Mouse (Mus musculus) limb, embryonic 15.5 days (tissue): Measurements from ENCODE around the gene Dusp18. TPM values are rescaled to one million over a fixed set of nuclear protein-coding genes. Genes with fewer than 3 reads are reported as not detected.

Experiments
- ATAC-seq: fragments of 200-750 bp; cut with Nextera tagmentation; 2 replicates; pipeline ENCODE4 v1.8.0; 2017; ENCODE audit warnings: low read depth, moderate TSS enrichment; ENCODE audit not compliant: insufficient number of reproducible peaks, low FRiP score, low TSS enrichment
- H3K27ac ChIP-seq: fragments of 300-500 bp; sonication (generic); 2 replicates; pipeline ENCODE4 v1.5.1; 2015; ENCODE audit warnings: moderate library complexity, mild to moderate bottlenecking, inconsistent platforms
- H3K27me3 ChIP-seq: fragments of 300-500 bp; sonication (generic); 2 replicates; pipeline ENCODE4 v1.6.1; 2015; ENCODE audit warnings: inconsistent platforms
- H3K36me3 ChIP-seq: fragments of 300-500 bp; sonication (generic); 2 replicates; pipeline ENCODE4 v1.6.1; 2015; ENCODE audit warnings: inconsistent platforms
- H3K4me1 ChIP-seq: fragments of 300-500 bp; sonication (generic); 2 replicates; pipeline ENCODE4 v1.6.1; 2015; ENCODE audit warnings: inconsistent platforms
- H3K4me2 ChIP-seq: fragments of 300-500 bp; sonication (generic); 2 replicates; pipeline ENCODE4 v1.6.1; 2015; ENCODE audit warnings: mild to moderate bottlenecking, inconsistent platforms
- H3K4me3 ChIP-seq: fragments of 300-500 bp; sonication (generic); 2 replicates; pipeline ENCODE4 v1.5.1; 2015; ENCODE audit warnings: mild to moderate bottlenecking, inconsistent platforms
- H3K9ac ChIP-seq: fragments of 300-500 bp; sonication (generic); 2 replicates; pipeline ENCODE4 v1.6.1; 2015; ENCODE audit warnings: inconsistent platforms
- H3K9me3 ChIP-seq: fragments of 300-500 bp; sonication (generic); 2 replicates; pipeline ENCODE4 v1.6.1; 2016; ENCODE audit warnings: inconsistent platforms
- WGBS: fragments of 180-500 bp; shearing (Covaris S2); methylation state at CpG from one replicate; pipeline ENCODE4 v1.1.7; 2015; 5-methylcytosine and 5-hydroxymethylcytosine counted together
- polyA plus RNA-seq: library from polyadenylated mRNA; unstranded; fragments of >200 nt; fragmentation: Nextera tagmentation; extraction: Ambion mirVana; gene quantifications from 2 replicates; pipeline ENCODE4 v1.2.1, GENCODE M21; 2015

Gene Dusp18
- polyA plus RNA-seq, 1 experiment from 2014 or later: 7.6 TPM

DNA sequence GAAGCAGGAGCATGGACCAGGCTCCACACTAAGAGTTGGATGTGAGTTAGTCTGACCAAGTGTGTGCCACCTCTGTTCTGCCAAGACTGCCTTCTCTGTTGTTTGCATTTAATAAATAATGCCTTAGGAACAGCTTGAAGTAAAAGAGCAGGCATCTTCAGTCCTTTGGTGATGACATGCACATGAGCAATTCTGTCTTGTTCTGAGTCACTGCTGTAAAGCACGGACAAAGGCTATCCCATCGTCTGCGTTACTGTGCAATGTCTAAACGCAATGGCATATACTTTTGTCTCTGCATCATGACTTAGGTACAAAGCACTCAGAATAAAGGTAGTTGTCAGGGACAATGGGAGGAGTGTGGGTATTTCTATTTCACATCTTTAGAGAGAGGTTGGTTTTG is 35.3 kb upstream of the Dusp18 start:
- Histone ChIP-seq H3K9me3 (no peaks in the 10 kb centered on the region), H3K36me3 (no peaks in the 10 kb centered on the region)
- WGBS: 89% methylated on average over 4 of the region's 4 CpGs

DNA sequence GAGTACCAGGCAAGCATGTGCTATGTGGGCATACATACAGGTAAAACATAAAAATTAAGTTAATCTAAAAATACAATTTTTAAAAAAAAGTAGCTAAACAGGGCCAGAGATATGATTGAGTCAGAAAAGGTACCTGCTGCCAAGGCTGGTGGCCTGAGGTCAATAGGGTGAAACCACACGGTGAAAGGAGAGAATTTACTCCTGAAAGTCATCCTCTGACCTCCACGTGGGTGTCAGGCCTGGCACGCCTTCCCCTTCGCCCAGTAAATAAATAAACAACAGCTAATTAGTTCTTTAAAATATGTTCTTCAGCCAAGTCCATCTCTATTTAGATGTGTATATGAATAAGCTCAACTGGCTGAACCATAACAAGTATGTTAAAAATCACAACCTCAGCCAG is 34.7 kb upstream of the Dusp18 start:
- H3K4me2 ChIP-seq: no peak overlapping the region
- H3K4me3 ChIP-seq: no peak overlapping the region
- no peak overlapping the region for H3K27ac ChIP-seq
- no peak overlapping the region for H3K9ac ChIP-seq
- H3K27me3 ChIP-seq: peaks cover 19% of the 10 kb centered on the region
- H3K9me3 ChIP-seq: no peaks in the 10 kb centered on the region
- peaks cover 11% of the 10 kb centered on the region for H3K4me1 ChIP-seq
- H3K36me3 ChIP-seq: no peaks in the 10 kb centered on the region
- no peak for ATAC-seq
- 68% methylated on average over 4 of the region's 4 CpGs for WGBS

More for the DNA sequence above, 35.3 kb upstream of the Dusp18 start:
- Histone ChIP-seq H3K27ac (no peak overlapping the region), H3K4me3 (no peak overlapping the region), H3K4me1 (peaks cover 11% of the 10 kb centered on the region), H3K9ac (no peak overlapping the region), H3K4me2 (no peak overlapping the region), H3K27me3 (peaks cover 19% of the 10 kb centered on the region)
- no peak for ATAC-seq

DNA sequence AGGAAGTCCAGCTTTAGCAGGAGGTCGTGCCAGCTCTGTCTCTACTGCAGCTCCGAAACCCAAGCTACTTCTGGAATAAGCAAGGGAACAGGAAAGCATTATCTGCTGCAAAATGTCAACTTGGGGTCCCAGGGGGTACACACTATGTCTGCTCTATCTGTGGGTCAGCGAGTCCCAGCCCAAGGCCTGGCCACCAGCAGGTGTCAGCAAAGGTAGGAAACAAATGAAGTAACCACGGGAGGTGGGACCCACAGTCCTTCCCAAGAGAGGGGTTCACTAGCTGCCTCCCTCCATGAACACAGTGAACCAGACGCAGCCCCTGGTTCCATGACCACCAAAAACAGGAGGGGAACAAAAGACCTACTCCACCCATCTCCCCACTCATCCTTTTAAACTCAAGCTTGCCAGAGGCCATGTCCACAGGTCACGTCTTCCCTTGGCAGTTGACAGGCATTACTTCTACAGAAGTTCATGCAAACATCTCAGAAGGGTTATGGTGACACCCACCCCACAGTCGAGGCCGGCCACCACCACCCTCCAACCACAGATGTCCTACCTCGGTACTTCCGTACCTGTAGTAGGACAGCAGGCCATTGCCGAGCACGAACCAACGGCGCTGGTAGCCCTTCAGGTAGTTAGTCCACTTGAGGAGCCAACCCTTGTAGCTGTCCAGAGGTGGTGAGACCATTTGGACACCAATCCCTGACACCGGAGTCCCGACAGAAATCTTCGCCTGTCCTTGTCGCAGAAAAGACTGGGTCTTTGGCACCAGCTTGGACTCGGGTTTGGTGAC is 32.2 kb upstream of the Dusp18 start:
- Histone ChIP-seq H3K9me3 (no peaks in the 10 kb centered on the region), H3K4me1 (peaks cover 11% of the 10 kb centered on the region), H3K27ac (no peak overlapping the region), H3K4me2 (peak overlapping the region; percentile 91), H3K4me3 (peak overlapping the region; percentile 54; the same call in 1 of the 2 replicates), H3K36me3 (no peaks in the 10 kb centered on the region), H3K27me3 (peaks cover 19% of the 10 kb centered on the region), H3K9ac (no peak overlapping the region)
- no peak for ATAC-seq
- WGBS: 72% methylated on average over 19 of the region's 19 CpGs

DNA sequence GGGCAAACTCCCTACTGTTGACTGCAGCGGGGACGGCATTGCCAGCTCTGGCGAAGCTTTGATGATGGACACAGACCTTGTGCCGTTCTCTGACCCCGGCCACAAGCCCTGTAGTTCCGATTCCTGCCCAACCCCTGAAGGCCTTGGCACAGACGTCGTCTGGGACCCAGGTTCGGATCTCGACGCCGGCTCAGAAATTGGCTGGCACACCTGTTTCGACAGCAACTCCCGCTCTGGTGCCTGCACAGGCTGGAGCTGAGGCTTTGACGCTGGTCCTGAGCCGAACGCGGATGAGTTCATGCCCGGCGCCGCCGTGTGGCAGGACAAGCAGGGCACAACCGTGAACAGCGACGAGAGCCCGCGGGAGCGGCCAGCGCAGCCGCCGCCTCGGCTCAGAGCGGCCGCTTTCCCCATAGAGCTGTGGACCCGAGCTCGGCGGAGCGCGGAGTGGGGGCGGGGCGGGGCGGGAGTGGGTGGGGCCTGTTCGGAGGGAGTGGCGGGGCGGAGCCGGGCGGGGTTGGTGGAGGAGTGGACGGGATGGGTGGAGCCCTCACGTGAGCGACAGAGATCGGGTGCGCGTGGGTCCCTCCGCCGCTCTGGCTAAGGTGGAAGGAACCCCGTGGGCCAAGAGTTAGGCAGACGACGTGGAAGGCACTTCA is 31.5 kb upstream of the Dusp18 start, which contains the start of gene Osbp2:
TSS of gene Osbp2 (minus strand) at position 450 of the 659 bp plus-strand sequence.
- Histone ChIP-seq H3K36me3 (no peaks in the 10 kb centered on the region), H3K9me3 (no peaks in the 10 kb centered on the region), H3K4me1 (peaks cover 11% of the 10 kb centered on the region), H3K27me3 (peaks cover 19% of the 10 kb centered on the region), H3K4me3 (peak within 1 kb of the TSS; percentile 54), H3K4me2 (peak within 1 kb of the TSS; percentile 91), H3K27ac (no peak within 1 kb of the TSS), H3K9ac (peak within 1 kb of the TSS; percentile 51)
- 4% methylated on average over 49 of the region's 58 CpGs for WGBS
- peak; percentile 85 for ATAC-seq

DNA sequence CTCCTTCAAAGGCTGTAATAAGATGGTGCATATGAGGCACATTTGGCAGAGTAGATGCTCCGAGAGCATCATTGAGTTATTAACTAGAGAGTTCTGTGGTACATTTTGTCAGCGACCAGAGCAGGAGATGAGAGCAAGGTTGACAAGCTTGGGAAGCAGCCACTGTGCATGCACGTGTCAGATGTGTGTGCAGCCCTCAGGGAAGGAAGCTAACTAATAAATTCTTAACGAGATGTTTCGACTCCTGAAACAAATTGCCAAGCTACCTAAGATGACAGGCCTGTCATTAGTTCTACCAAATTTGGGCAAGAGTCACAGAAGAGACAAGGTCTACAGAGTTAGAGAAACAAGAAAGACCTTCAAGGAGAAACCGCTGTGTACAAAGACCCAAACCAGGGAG is 30.7 kb upstream of the Dusp18 start:
- no peaks in the 10 kb centered on the region for H3K9me3 ChIP-seq
- no peaks in the 10 kb centered on the region for H3K36me3 ChIP-seq
- peaks cover 19% of the 10 kb centered on the region for H3K27me3 ChIP-seq
- no peak overlapping the region for H3K9ac ChIP-seq
- H3K4me2 ChIP-seq: peak overlapping the region; percentile 91
- no peak overlapping the region for H3K27ac ChIP-seq
- peaks cover 11% of the 10 kb centered on the region for H3K4me1 ChIP-seq
- no peak for ATAC-seq
- peak overlapping the region; percentile 54 for H3K4me3 ChIP-seq
- 18% methylated on average over 6 of the region's 6 CpGs for WGBS

DNA sequence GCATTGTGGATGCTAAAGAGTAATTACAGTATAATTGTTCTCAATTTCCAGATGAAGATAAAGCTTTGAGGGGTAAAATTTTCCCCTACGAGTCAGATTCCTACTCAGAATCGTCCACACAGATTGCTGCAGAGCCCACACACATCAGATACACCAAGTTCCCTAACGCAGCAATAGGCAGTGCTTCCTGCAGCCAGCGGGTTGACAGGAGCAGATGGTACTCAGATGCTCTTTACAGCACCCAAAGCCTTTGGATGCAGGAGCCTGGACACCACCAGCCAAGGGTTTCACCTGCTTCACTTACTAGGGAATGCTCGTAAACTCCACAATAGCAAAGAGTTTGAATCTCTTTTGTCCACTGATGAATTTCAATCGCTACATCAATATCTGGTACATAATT is 18.6 kb upstream of the Dusp18 start:
- Histone ChIP-seq H3K27ac (no peak overlapping the region), H3K4me1 (no peaks in the 10 kb centered on the region), H3K9me3 (no peaks in the 10 kb centered on the region), H3K36me3 (no peaks in the 10 kb centered on the region), H3K27me3 (no peaks in the 10 kb centered on the region), H3K4me3 (no peak overlapping the region), H3K4me2 (no peak overlapping the region), H3K9ac (no peak overlapping the region)
- no peak for ATAC-seq
- 64% methylated on average over 6 of the region's 6 CpGs for WGBS

DNA sequence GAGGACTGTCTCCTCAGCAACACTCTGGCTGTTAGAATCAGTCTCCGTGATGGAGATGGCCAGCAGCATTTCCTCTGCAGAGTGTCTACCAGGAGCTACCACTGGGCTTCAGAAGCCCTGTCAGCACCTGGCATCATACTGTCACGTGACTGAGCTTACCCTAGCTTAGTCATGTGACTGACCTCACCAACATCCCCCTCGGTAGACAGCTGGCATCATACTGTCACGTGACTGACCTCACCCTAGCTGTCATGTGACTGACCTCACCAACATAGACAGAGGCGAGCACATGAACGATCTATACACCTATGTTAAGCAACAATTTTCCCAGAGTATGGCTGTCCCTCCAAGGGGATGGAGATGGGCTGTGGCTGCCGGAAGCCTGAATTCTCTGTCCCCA is 16.4 kb upstream of the Dusp18 start:
- Histone ChIP-seq H3K4me1 (no peaks in the 10 kb centered on the region), H3K9me3 (no peaks in the 10 kb centered on the region), H3K27ac (no peak overlapping the region), H3K4me3 (no peak overlapping the region), H3K36me3 (no peaks in the 10 kb centered on the region), H3K4me2 (no peak overlapping the region), H3K9ac (no peak overlapping the region), H3K27me3 (no peaks in the 10 kb centered on the region)
- 68% methylated on average over 7 of the region's 7 CpGs for WGBS
- no peak for ATAC-seq

DNA sequence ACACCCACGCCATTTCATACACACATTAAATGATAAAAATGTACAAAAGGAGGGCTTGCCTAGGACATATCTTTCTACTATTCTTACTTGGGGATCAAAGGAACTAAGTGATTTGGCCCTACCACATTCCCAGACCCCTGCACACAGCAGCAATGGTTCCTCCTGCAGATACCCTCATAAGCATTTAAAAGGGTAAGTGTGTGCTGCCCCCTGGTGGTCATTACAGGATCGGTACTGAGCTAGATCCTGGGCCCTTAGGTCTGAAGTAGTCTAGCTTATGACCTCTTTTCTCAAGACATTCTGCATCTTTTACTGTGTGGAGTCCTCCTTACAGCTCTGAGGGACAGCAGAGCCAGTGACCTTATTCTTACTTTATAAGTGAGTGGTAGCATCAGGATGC is 15.2 kb upstream of the Dusp18 start:
- no peak for ATAC-seq

DNA sequence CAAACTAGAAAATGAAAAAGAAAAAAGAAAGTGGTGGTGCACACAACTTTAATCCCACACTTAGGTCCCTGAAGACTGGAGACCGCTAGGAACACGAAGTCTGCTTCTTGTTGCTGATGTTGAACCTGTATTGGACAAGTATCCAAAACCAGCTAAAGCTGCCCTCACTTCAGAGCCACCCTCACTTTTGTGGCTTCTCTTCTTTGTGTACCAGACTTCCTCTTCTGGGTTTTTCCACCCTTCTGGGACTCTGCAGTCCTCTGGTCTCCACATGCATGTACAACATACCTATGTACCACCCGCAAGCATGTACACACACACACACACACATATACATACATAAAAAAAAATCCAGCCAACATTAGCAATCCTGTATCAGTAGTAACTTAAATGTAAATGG is 11.3 kb upstream of the Dusp18 start:
- no peak overlapping the region for H3K4me3 ChIP-seq
- no peak for ATAC-seq
- no peak overlapping the region for H3K4me2 ChIP-seq
- WGBS: 89% methylated on average over 3 of the region's 3 CpGs
- no peak overlapping the region for H3K9ac ChIP-seq
- no peaks in the 10 kb centered on the region for H3K4me1 ChIP-seq
- H3K36me3 ChIP-seq: no peaks in the 10 kb centered on the region
- no peaks in the 10 kb centered on the region for H3K27me3 ChIP-seq
- H3K27ac ChIP-seq: no peak overlapping the region
- no peaks in the 10 kb centered on the region for H3K9me3 ChIP-seq

More for the DNA sequence above, 15.2 kb upstream of the Dusp18 start:
- Histone ChIP-seq H3K9ac (no peak overlapping the region), H3K4me1 (no peaks in the 10 kb centered on the region), H3K4me2 (no peak overlapping the region), H3K4me3 (no peak overlapping the region), H3K27ac (no peak overlapping the region), H3K27me3 (no peaks in the 10 kb centered on the region), H3K9me3 (no peaks in the 10 kb centered on the region), H3K36me3 (no peaks in the 10 kb centered on the region)
- 27% methylated on average over 2 of the region's 2 CpGs for WGBS

DNA sequence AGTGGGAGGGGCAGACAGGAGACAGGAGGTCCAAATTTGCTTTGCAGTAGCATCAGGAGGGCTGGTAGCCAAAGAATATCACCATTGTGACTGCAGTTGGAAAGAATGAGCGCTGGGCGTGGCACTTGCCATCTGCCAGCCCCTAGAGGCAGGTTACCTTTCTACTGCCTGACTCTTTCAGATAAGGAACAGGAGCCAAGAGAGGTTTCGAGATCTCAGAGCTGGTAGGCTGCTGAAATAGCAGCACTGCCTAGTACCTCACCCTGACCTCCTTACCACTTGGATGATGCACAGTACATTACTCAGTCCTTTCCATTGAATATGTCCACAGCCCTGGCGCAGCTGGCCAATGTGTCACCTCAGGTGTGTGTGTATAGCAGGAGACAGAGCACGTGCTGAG is 7.7 kb upstream of the Dusp18 start:
- Histone ChIP-seq H3K27me3 (no peaks in the 10 kb centered on the region), H3K4me3 (no peak overlapping the region), H3K27ac (no peak overlapping the region), H3K9me3 (no peaks in the 10 kb centered on the region), H3K4me2 (no peak overlapping the region), H3K4me1 (no peaks in the 10 kb centered on the region), H3K36me3 (no peaks in the 10 kb centered on the region), H3K9ac (no peak overlapping the region)
- ATAC-seq: no peak
- WGBS: 80% methylated on average over 5 of the region's 5 CpGs

DNA sequence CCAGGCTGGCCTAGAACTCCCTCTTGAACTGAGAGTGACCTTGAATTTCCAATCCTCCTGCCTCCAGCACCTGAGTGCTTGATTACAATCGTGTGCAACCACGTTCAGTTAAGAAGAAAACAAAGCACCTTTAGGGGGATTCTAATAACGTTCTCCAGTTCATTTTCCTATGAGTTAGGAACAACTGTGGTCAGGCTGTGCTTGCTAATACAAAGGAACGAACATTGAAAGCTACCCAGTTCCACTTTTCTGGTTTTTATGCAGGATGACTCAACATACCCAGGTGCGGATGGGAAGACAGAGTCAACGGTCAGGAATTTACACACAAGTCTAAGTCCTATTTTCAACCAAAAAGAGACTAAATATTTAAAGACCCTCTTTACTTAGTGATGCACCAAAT is 1.1 kb upstream of the Dusp18 start:
- Histone ChIP-seq H3K4me2 (no peak overlapping the region), H3K9me3 (no peaks in the 10 kb centered on the region), H3K27ac (no peak overlapping the region), H3K9ac (no peak overlapping the region), H3K4me1 (peaks cover 9% of the 10 kb centered on the region), H3K4me3 (no peak overlapping the region), H3K27me3 (no peaks in the 10 kb centered on the region), H3K36me3 (peaks cover 7% of the 10 kb centered on the region; the same call in 1 of the 2 replicates)
- no peak for ATAC-seq
- 78% methylated on average over 6 of the region's 6 CpGs for WGBS

DNA sequence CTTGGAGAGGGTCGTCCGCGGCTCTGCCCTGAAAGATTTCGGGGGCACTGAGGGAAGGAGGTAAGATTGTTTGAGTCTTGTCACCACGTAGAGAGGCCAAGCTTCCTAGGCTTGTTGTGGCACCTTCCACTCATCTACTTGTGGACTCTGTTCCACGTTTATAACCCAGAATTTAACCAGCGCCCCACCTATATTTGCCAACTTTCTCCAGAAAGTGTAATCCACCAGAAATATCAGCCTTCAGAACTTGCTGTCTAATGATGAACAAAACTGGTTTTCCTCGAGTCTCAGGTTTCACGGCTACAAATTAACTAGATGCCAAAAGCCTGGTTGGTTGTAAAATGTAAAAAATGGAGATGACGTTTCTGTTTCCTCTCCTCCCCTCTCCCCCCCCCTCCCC is 418 bp downstream of the Dusp18 start:
- Histone ChIP-seq H3K27ac (peak overlapping the region; percentile 78), H3K9me3 (no peaks in the 10 kb centered on the region), H3K9ac (peak overlapping the region; percentile 37; the same call in 1 of the 2 replicates), H3K27me3 (no peaks in the 10 kb centered on the region), H3K36me3 (peaks cover 7% of the 10 kb centered on the region; the same call in 1 of the 2 replicates), H3K4me1 (peaks cover 9% of the 10 kb centered on the region), H3K4me3 (peak overlapping the region; percentile 49), H3K4me2 (peak overlapping the region; percentile 88)
- 2% methylated on average over 10 of the region's 10 CpGs for whole genome bisulfite sequencing
- no peak for ATAC-seq
